Comparison of ENCODE assay signal across 12 mouse cellular contexts in the genomic region with DNA sequence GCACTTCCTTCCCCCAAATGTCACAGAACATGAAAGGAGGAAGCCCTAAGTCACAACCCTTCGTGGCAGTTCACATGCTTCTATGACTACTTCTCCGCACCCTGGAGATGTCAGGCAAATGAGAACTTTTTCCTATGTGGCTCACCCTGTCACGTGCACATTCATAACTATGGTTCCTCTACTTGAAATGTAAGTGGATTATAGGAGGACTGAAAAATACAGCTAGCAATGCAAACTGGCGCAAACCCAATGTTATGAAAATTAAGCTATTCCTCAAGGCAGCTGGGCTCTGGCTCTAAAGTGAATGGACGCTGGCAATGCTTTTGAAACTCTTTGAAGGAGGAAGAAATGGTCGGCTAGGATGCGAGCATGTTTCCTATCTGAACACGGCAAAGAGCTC. TPM values are rescaled to one million over a fixed set of nuclear protein-coding genes. Genes with fewer than 3 reads are reported as not detected.
DNase-seq lines count a peak whose midpoint lies in the region; ATAC-seq and TF ChIP-seq lines count a peak whose summit lies in the region.
"Had no signal": no experiment of that assay in that cellular context is flagged by ENCODE, and none has a peak within 500 bp of the region (broad histone marks: within the 10 kb centered on the region; RNA-seq: fewer than 3 reads in every experiment).

No protein-coding gene starts in this region.

- TF ChIP-seq CTCF in left cerebral cortex, adult 2 months (IDR thresholded peaks at IDR 0.05) = no peak

- no peak for DNase-seq in left cerebral cortex, adult 2 months (ENCODE audit: extremely low spot score in 1 of 2, low spot score in 2 of 2)
- no peak for DNase-seq in left cerebral cortex, postnatal 10 days (ENCODE audit: extremely low spot score in 1 of 2, low spot score in 2 of 2)
- peak; percentile 9 to 17 for DNase-seq in spleen, adult 18-20 months
- DNase-seq in spleen, postnatal 14 days (ENCODE audit: low spot score in 2 of 2) = no peak
- no peak for DNase-seq in adipocyte (ENCODE audit: low spot score)
- DNase-seq: adrenal gland, postnatal 14 days; cerebellum, adult 18-20 months; kidney, adult 18-20 months had no signal

- peak overlapping the region; percentile 40; the same call in 1 of the 2 replicates for H3K27ac ChIP-seq in left cerebral cortex, adult 2 months
- H3K27ac ChIP-seq: forebrain, embryonic 12.5 days; hindbrain, embryonic 12.5 days had no signal

- peak; percentile 48 to 62 for ATAC-seq in hematopoietic stem cell, adult 5-6 weeks (replicated peaks in 1 of 2; ENCODE audit: insufficient read depth in 1 of 2, low FRiP score in 2 of 2, low TSS enrichment in 1 of 2, low read depth in 1 of 2, poor library complexity in 2 of 2, severe bottlenecking in 2 of 2)
- no peak for ATAC-seq in megakaryocyte-erythroid progenitor cell, adult 5-6 weeks (replicated peaks; ENCODE audit: low FRiP score, low TSS enrichment, poor library complexity, severe bottlenecking)

- no peak overlapping the region for H3K4me3 ChIP-seq in left cerebral cortex, adult 2 months
- H3K4me3 ChIP-seq: forebrain, embryonic 12.5 days; hindbrain, embryonic 12.5 days had no signal

- intact Hi-C loops in left cerebral cortex, adult 2 months (cut with DNase I) = loop anchor here (5.0 kb wide), 1 partner anchor 71 kb away; no protein-coding TSS in a partner anchor
- intact Hi-C loops in left cerebral cortex, postnatal 10 days (cut with DNase I) = no loop called here

RNA-seq across cellular contexts. Expression of gene Myo1b, which starts 8.1 kb away (rescaled TPM):
- total RNA-seq in left cerebral cortex, adult 2 months (2021) = 10 to 100 TPM; 35.6 to 37.0 TPM
- total RNA-seq in left cerebral cortex, postnatal 10 days (2021) = 10 to 100 TPM; 51.4 to 53.3 TPM
- 2.3 and 2.7 TPM in 2 replicates for total RNA-seq in hematopoietic stem cell, adult 5-6 weeks (2017)
- total RNA-seq in megakaryocyte-erythroid progenitor cell, adult 5-6 weeks (2014; fragmentation: Nextera tagmentation) = not detected in 2 replicates
- total RNA-seq in megakaryocyte-erythroid progenitor cell, adult 5-6 weeks (2017) = not detected in 2 replicates

Comparison
In these comparisons a context has a peak if more than half of its experiments do, and no peak if none do; other contexts are left out.
1. DNase-seq: peak in spleen, adult 18-20 months (2 of 2); none in left cerebral cortex, adult 2 months (0 of 2), left cerebral cortex, postnatal 10 days (0 of 2), spleen, postnatal 14 days (0 of 2) and adipocyte (single experiment).